Mouse (Mus musculus): ENCODE results near the gene Slc8a3. TPM values are rescaled to one million over a fixed set of nuclear protein-coding genes. Genes with fewer than 3 reads are reported as not detected.

The Slc8a3 gene
- polyA plus RNA-seq, 1 experiment, result 0.05 TPM

GRCm38 (mm10) chr12:81273333-81273732 lies 59.6 kb downstream of the Slc8a3 start:
- Histone ChIP-seq H3K79me2 (ENCODE audit: control insufficient read depth, insufficient read depth) (no peaks in the 10 kb centered on the region), H3K36me3 (ENCODE audit: control insufficient read depth, insufficient read depth) (no peaks in the 10 kb centered on the region), H3K4me3 (no peak overlapping the region), H3K27me3 (ENCODE audit: control insufficient read depth, insufficient read depth, insufficient read length) (no peaks in the 10 kb centered on the region), H3K4me2 (ENCODE audit: low read depth) (no peak overlapping the region), H3ac (ENCODE audit: control insufficient read depth, insufficient read length) (no peak overlapping the region)
- TF ChIP-seq SRF (IDR thresholded peaks at IDR 0.05; ENCODE audit: control insufficient read depth, insufficient read length, low read depth) (no peak), MYOD1 (IDR thresholded peaks at IDR 0.05; ENCODE audit: control insufficient read depth in 1 of 3, insufficient read length in 2 of 3, low read depth in 2 of 3) (no peak), CEBPB (IDR thresholded peaks at IDR 0.05; ENCODE audit: insufficient read depth, poor library complexity, severe bottlenecking) (no peak), TCF12 (IDR thresholded peaks at IDR 0.05; ENCODE audit: insufficient read depth, poor library complexity, severe bottlenecking) (no peak), TCF3 (IDR thresholded peaks at IDR 0.05; ENCODE audit: insufficient read length, low read depth) (no peak), USF1 (IDR thresholded peaks at IDR 0.05; ENCODE audit: low read depth) (no peak), MYOG (IDR thresholded peaks at IDR 0.05; ENCODE audit: control insufficient read depth in 1 of 3, insufficient read depth in 1 of 3, insufficient read length in 2 of 3, low read depth in 2 of 3) (no peak), REST (IDR thresholded peaks at IDR 0.05; ENCODE audit: insufficient read depth, insufficient read length) (no peak)

- no peaks in the 10 kb centered on the region for H3K79me2 ChIP-seq (ENCODE audit: control insufficient read depth, insufficient read depth)
- no peak overlapping the region for H3ac ChIP-seq (ENCODE audit: control insufficient read depth, insufficient read length)
- H3K4me2 ChIP-seq (ENCODE audit: low read depth), result no peak overlapping the region
- no peak overlapping the region for H3K4me3 ChIP-seq
- H3K27me3 ChIP-seq (ENCODE audit: control insufficient read depth, insufficient read depth, insufficient read length), result no peaks in the 10 kb centered on the region
- TF ChIP-seq TCF12 (IDR thresholded peaks at IDR 0.05; ENCODE audit: insufficient read depth, poor library complexity, severe bottlenecking), result no peak
- H3K36me3 ChIP-seq (ENCODE audit: control insufficient read depth, insufficient read depth), result no peaks in the 10 kb centered on the region
Measured at GRCm38 (mm10) chr12:81269246-81269645, 63.7 kb downstream of the Slc8a3 start.

GRCm38 (mm10) chr12:81262821-81263220 lies 70.2 kb downstream of the Slc8a3 start:
- H3ac ChIP-seq (ENCODE audit: control insufficient read depth, insufficient read length), result no peak overlapping the region
- no peak overlapping the region for H3K4me2 ChIP-seq (ENCODE audit: low read depth)
- H3K4me3 ChIP-seq, result no peak overlapping the region
- H3K79me2 ChIP-seq (ENCODE audit: control insufficient read depth, insufficient read depth), result no peaks in the 10 kb centered on the region
- no peak for TF ChIP-seq TCF12 (IDR thresholded peaks at IDR 0.05; ENCODE audit: insufficient read depth, poor library complexity, severe bottlenecking)
- no peak for TF ChIP-seq MAX (IDR thresholded peaks at IDR 0.05; ENCODE audit: low read depth)
- no peak for TF ChIP-seq CEBPB (IDR thresholded peaks at IDR 0.05; ENCODE audit: insufficient read depth, poor library complexity, severe bottlenecking)
- TF ChIP-seq POLR2AphosphoS2 (IDR thresholded peaks at IDR 0.05; ENCODE audit: insufficient read length, low read depth), result no peak
- TF ChIP-seq POLR2A (IDR thresholded peaks at IDR 0.05; ENCODE audit: insufficient read length, low read depth), result no peak
- no peak for TF ChIP-seq USF1 (IDR thresholded peaks at IDR 0.05; ENCODE audit: low read depth)
- no peak for TF ChIP-seq E2F4 (IDR thresholded peaks at IDR 0.05; ENCODE audit: insufficient read depth)
- no peak for TF ChIP-seq TCF3 (IDR thresholded peaks at IDR 0.05; ENCODE audit: insufficient read length, low read depth)
- TF ChIP-seq MYOG (IDR thresholded peaks at IDR 0.05; ENCODE audit: control insufficient read depth in 1 of 3, insufficient read depth in 1 of 3, insufficient read length in 2 of 3, low read depth in 2 of 3), result no peak
- TF ChIP-seq MYOD1 (IDR thresholded peaks at IDR 0.05; ENCODE audit: control insufficient read depth in 1 of 3, insufficient read length in 2 of 3, low read depth in 2 of 3), result no peak
- TF ChIP-seq SRF (IDR thresholded peaks at IDR 0.05; ENCODE audit: control insufficient read depth, insufficient read length, low read depth), result no peak
- TF ChIP-seq REST (IDR thresholded peaks at IDR 0.05; ENCODE audit: insufficient read depth, insufficient read length), result no peak
- no peaks in the 10 kb centered on the region for H3K36me3 ChIP-seq (ENCODE audit: control insufficient read depth, insufficient read depth)
- H3K27me3 ChIP-seq (ENCODE audit: control insufficient read depth, insufficient read depth, insufficient read length), result no peaks in the 10 kb centered on the region

- TF ChIP-seq CEBPB (IDR thresholded peaks at IDR 0.05; ENCODE audit: insufficient read depth, poor library complexity, severe bottlenecking), result peak; percentile 14; the same call in 1 of the 2 replicates
- no peak for TF ChIP-seq POLR2A (IDR thresholded peaks at IDR 0.05; ENCODE audit: insufficient read length, low read depth)
- H3K4me2 ChIP-seq (ENCODE audit: low read depth), result no peak overlapping the region
- H3K36me3 ChIP-seq (ENCODE audit: control insufficient read depth, insufficient read depth), result no peaks in the 10 kb centered on the region
- H3K4me3 ChIP-seq, result no peak overlapping the region
- no peaks in the 10 kb centered on the region for H3K79me2 ChIP-seq (ENCODE audit: control insufficient read depth, insufficient read depth)
- no peaks in the 10 kb centered on the region for H3K27me3 ChIP-seq (ENCODE audit: control insufficient read depth, insufficient read depth, insufficient read length)
- no peak overlapping the region for H3ac ChIP-seq (ENCODE audit: control insufficient read depth, insufficient read length)
Measured at GRCm38 (mm10) chr12:81258215-81258614, 74.8 kb downstream of the Slc8a3 start.

GRCm38 (mm10) chr12:81245411-81245810 lies 87.6 kb downstream of the Slc8a3 start:
- TF ChIP-seq TCF12 (IDR thresholded peaks at IDR 0.05; ENCODE audit: insufficient read depth, poor library complexity, severe bottlenecking) (no peak), POLR2A (IDR thresholded peaks at IDR 0.05; ENCODE audit: insufficient read length, low read depth) (no peak)
- peak overlapping the region; percentile 61 for H3K4me2 ChIP-seq (ENCODE audit: low read depth)
- no peak overlapping the region for H3K4me3 ChIP-seq

DNA sequence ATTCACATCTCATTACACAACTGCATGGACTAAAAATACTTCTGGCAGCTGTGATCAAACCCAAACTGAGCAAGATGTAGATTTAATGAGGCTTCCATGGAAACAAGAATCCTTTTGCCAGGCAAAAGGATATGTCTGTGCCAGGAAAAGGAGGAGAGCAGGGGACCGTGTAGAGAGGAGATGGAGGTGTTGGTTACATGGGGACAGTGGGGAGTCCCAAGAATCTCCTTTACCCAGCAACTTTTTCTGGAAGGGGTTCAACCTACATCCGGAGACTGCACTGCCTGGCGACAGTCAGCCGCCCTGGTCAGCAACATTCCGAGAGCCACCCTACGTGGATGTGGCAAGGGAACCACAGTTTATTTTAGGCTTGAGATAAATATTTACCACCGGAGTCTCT lies 88.0 kb downstream of the Slc8a3 start:
- Histone ChIP-seq H3K36me3 (ENCODE audit: control insufficient read depth, insufficient read depth) (no peaks in the 10 kb centered on the region), H3K79me2 (ENCODE audit: control insufficient read depth, insufficient read depth) (no peaks in the 10 kb centered on the region), H3K27me3 (ENCODE audit: control insufficient read depth, insufficient read depth, insufficient read length) (no peaks in the 10 kb centered on the region), H3ac (ENCODE audit: control insufficient read depth, insufficient read length) (no peak overlapping the region), H3K4me3 (no peak overlapping the region), H3K4me2 (ENCODE audit: low read depth) (peak overlapping the region; percentile 61)
- TF ChIP-seq POLR2A (IDR thresholded peaks at IDR 0.05; ENCODE audit: insufficient read length, low read depth), result no peak
- TF ChIP-seq MYOD1 (IDR thresholded peaks at IDR 0.05; ENCODE audit: control insufficient read depth in 1 of 3, insufficient read length in 2 of 3, low read depth in 2 of 3), result peak in 1 of 3 experiments; percentile 12
- no peak for TF ChIP-seq SRF (IDR thresholded peaks at IDR 0.05; ENCODE audit: control insufficient read depth, insufficient read length, low read depth)
- TF ChIP-seq POLR2AphosphoS2 (IDR thresholded peaks at IDR 0.05; ENCODE audit: insufficient read length, low read depth), result no peak
- no peak for TF ChIP-seq CEBPB (IDR thresholded peaks at IDR 0.05; ENCODE audit: insufficient read depth, poor library complexity, severe bottlenecking)
- TF ChIP-seq USF1 (IDR thresholded peaks at IDR 0.05; ENCODE audit: low read depth), result no peak
- TF ChIP-seq E2F4 (IDR thresholded peaks at IDR 0.05; ENCODE audit: insufficient read depth), result no peak
- TF ChIP-seq MYOG (IDR thresholded peaks at IDR 0.05; ENCODE audit: control insufficient read depth in 1 of 3, insufficient read depth in 1 of 3, insufficient read length in 2 of 3, low read depth in 2 of 3), result peak in 1 of 3 experiments; percentile 57
- no peak for TF ChIP-seq TCF12 (IDR thresholded peaks at IDR 0.05; ENCODE audit: insufficient read depth, poor library complexity, severe bottlenecking)
- no peak for TF ChIP-seq REST (IDR thresholded peaks at IDR 0.05; ENCODE audit: insufficient read depth, insufficient read length)

More at GRCm38 (mm10) chr12:81245411-81245810, 87.6 kb downstream of the Slc8a3 start:
- Histone ChIP-seq H3K79me2 (ENCODE audit: control insufficient read depth, insufficient read depth) (no peaks in the 10 kb centered on the region), H3ac (ENCODE audit: control insufficient read depth, insufficient read length) (no peak overlapping the region), H3K36me3 (ENCODE audit: control insufficient read depth, insufficient read depth) (no peaks in the 10 kb centered on the region), H3K27me3 (ENCODE audit: control insufficient read depth, insufficient read depth, insufficient read length) (no peaks in the 10 kb centered on the region)
